1 mouse cellular context compared by ENCODE assay signal in genomic region chr2:91071059-91071458, GRCm38 (mm10).
TF ChIP-seq lines count a peak whose summit lies in the region.

No protein-coding gene starts in this region.

TF ChIP-seq in MEL, 35 proteins besides CTCF, POLR2A, EP300 and RAD21:
- TF ChIP-seq NELFE (IDR thresholded peaks at IDR 0.05; ENCODE audit: low read depth, low read length) (peak; percentile 2; the same call in 1 of the 2 replicates), CHD2 (IDR thresholded peaks at IDR 0.05; ENCODE audit: low read length) (no peak)
TF ChIP-seq in MEL: peak in this region for 1.
